Mouse (Mus musculus): Measurements from ENCODE around the gene Clnk. TPM values are rescaled to one million over a fixed set of nuclear protein-coding genes. Genes with fewer than 3 reads are reported as not detected.

Gene Clnk
- total RNA-seq, 2 experiments from 2014 or later = not detected

- DNase-seq (ENCODE audit: low spot score in 2 of 2) = no peak
Measured at GRCm38 (mm10) chr5:38780045-38780444, 96.6 kb downstream of the Clnk start.

GRCm38 (mm10) chr5:38775500-38775899, 101.1 kb downstream of the Clnk start:
- peak; percentile 31 to 58 for DNase-seq (ENCODE audit: low spot score in 2 of 2)

- DNase-seq (ENCODE audit: low spot score in 2 of 2) = peak; percentile 37 to 57
Measured at GRCm38 (mm10) chr5:38754950-38755349, 121.7 kb downstream of the Clnk start.

GRCm38 (mm10) chr5:38752749-38753148, 123.9 kb downstream of the Clnk start:
- DNase-seq (ENCODE audit: low spot score in 2 of 2) = no peak

- DNase-seq (ENCODE audit: low spot score in 2 of 2) = no peak
Measured at GRCm38 (mm10) chr5:38708940-38709581, 167.6 kb downstream of the Clnk start.

- DNase-seq (ENCODE audit: low spot score in 2 of 2) = no peak
Measured at GRCm38 (mm10) chr5:38707364-38708075, 169.1 kb downstream of the Clnk start.

GRCm38 (mm10) chr5:38702941-38703340, 173.7 kb downstream of the Clnk start:
- no peak for DNase-seq (ENCODE audit: low spot score in 2 of 2)

- no peak for DNase-seq (ENCODE audit: low spot score in 2 of 2)
Measured at GRCm38 (mm10) chr5:38702091-38702490, 174.5 kb downstream of the Clnk start.

- no peak for DNase-seq (ENCODE audit: low spot score in 2 of 2)
Measured at GRCm38 (mm10) chr5:38698466-38698865, 178.1 kb downstream of the Clnk start.

- DNase-seq (ENCODE audit: low spot score in 2 of 2) = no peak
Measured at GRCm38 (mm10) chr5:38698046-38698445, 178.6 kb downstream of the Clnk start.

- no peak for DNase-seq (ENCODE audit: low spot score in 2 of 2)
Measured at GRCm38 (mm10) chr5:38696616-38697375, 179.8 kb downstream of the Clnk start.

- no peak for DNase-seq (ENCODE audit: low spot score in 2 of 2)
Measured at GRCm38 (mm10) chr5:38692859-38693258, 183.8 kb downstream of the Clnk start.

- no peak for DNase-seq (ENCODE audit: low spot score in 2 of 2)
Measured at GRCm38 (mm10) chr5:38689186-38689585, 187.4 kb downstream of the Clnk start.

- no peak for DNase-seq (ENCODE audit: low spot score in 2 of 2)
Measured at GRCm38 (mm10) chr5:38687694-38688093, 188.9 kb downstream of the Clnk start.

GRCm38 (mm10) chr5:38684164-38684911, 192.3 kb downstream of the Clnk start, which contains the start of gene Zfp518b:
Zfp518b (minus strand) TSS chr5:38684826.
- peak; percentile 78 to 82 for DNase-seq (ENCODE audit: low spot score in 2 of 2)

- no peak for DNase-seq (ENCODE audit: low spot score in 2 of 2)
Measured at GRCm38 (mm10) chr5:38658836-38659235, 217.8 kb downstream of the Clnk start.

Other genes starting within 250 kb of the Clnk start
- gene Zfp518b, start 192.0 kb downstream of the Clnk start, total RNA-seq (2021) = 10 to 100 TPM; 11.6 to 14.8 TPM